Mouse (Mus musculus) urinary bladder, postnatal 14 days (tissue): ENCODE measurements around the gene Sema3g.

Experiments
- DNase-seq: peaks from one replicate; pipeline ENCODE4 v3.0.0; 2021; ENCODE audit warnings: low spot score

Sema3g gene

DNA sequence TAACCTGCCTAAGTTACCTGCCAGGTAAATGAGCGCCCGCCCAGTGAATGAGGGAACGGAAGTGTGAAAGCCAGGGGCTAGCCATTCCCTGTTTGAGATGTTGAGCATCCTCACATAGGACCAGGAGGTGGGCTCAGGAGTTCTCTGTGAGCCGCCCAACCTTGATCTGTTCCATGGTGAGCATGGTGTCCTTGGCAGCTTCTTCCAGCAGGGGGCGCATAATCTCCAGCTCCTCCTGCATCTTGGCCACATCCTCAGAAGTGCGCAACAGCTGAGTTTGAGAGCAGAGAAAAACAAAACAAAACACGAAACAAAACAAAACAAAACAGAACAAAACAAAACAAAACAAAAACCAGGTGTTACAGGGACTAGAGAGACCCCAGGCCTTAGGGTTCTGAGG lies 54.5 kb downstream of the Sema3g start:
- peak; percentile 77 for DNase-seq
